Mouse (Mus musculus): ENCODE data around the gene Wtip. TPM values are rescaled to one million over a fixed set of nuclear protein-coding genes. Genes with fewer than 3 reads are reported as not detected.
"Not testable (repeated sequence)": the region's sequence is repeated elsewhere in the genome, so short reads cannot be mapped to it uniquely, and the experiment has no call there.

Gene Wtip
- polyA plus RNA-seq, 1 experiment from 2014 or later = 3.8 TPM

DNA sequence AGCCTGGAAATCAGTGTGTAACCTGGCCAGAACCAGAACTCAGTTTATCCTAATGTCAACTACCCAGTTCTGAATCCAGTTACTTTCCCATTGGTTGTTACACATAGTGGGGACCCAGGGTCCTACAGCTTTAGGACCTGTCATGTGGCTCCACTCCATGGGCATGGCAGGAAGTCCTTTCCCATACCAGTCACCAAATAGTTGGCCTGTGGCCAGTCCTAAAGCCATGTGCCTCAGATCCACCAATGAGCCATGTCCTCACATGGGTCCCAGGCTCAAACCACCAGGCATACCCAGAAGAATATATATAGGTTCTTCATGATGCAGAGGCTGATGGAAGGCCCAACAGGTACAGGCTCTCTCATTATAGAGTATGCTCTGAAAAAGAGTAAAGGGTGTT, 31.8 kb downstream of the Wtip start:
- no peak overlapping the region for H3K4me3 ChIP-seq (replicated peaks)
- H3K27me3 ChIP-seq = no peaks in the 10 kb centered on the region
- no peak overlapping the region for H3K4me2 ChIP-seq
- no peak overlapping the region for H3K27ac ChIP-seq
- no peaks in the 10 kb centered on the region for H3K36me3 ChIP-seq (replicated peaks)
- no peak for ATAC-seq (ENCODE audit: low FRiP score)
- 0 out of 2 replicates have a peak, but pooled peaks cover 2% of the 10 kb centered on the region for H3K9me3 ChIP-seq
- H3K4me1 ChIP-seq = no peaks in the 10 kb centered on the region
- no peak overlapping the region for H3K9ac ChIP-seq

DNA sequence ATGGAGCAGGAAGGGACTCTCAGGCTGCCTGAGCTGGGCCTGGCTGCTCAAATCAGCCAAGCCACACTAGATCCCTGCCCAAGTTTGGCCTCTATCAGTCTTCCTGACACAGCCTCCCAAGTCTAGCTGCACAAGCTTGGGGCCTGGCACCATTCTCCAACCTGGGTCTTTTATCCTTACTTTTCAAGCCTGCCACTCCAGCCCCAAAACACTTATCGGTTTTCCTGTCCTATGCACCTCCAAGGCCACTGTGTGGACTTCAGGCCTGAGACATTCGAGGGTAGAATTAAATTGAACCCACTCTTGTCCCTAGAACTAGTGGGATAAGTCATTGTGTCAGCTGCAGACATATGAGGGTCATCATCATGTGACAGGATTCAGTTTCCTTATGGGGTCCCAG, 33.1 kb downstream of the Wtip start:
- Histone ChIP-seq H3K27me3 (no peaks in the 10 kb centered on the region), H3K4me3 (replicated peaks) (no peak overlapping the region)

DNA sequence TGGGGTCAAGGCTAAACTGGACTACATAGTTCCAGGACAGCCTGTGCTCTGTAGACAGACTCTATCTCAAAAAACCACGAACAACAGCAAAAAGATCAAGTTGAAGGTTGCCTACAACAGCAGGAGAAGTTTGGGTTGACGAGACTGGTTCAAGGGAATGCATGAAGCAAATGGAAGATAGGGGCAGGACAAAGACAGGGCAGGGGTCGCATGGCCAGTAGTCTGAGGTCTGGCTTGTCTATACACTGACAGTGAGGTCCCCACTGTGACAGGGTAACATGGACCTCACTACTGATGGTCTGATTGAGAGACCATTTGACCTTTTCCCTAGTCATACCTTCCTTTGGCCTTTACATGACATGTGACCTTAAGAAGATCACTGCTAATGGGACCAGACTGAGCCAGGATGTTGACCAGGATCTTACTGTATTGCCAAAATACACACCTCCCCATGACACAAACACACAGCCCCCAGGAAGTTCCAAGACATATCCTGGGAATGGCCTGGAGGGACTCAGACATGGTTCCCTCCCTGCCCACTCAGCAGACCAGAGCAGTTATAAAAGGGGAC, 38.1 kb downstream of the Wtip start, which contains the start of gene Scgb1b30:
TSS of gene Scgb1b30 (plus strand) at position 521 of the 571 bp plus-strand sequence.
- no peaks in the 10 kb centered on the region for H3K4me1 ChIP-seq
- WGBS = 70% methylated on average over 3 of the region's 3 CpGs
- no peak within 1 kb of the TSS for H3K4me2 ChIP-seq
- no peaks in the 10 kb centered on the region for H3K36me3 ChIP-seq (replicated peaks)
- H3K9me3 ChIP-seq = peaks cover 7% of the 10 kb centered on the region; the same call in 1 of the 2 replicates
- no peak for ATAC-seq (ENCODE audit: low FRiP score)
- H3K27me3 ChIP-seq = no peaks in the 10 kb centered on the region
- H3K27ac ChIP-seq = no peak within 1 kb of the TSS
- H3K9ac ChIP-seq = no peak within 1 kb of the TSS
- no peak within 1 kb of the TSS for H3K4me3 ChIP-seq (replicated peaks)

More for the DNA sequence above, 33.1 kb downstream of the Wtip start:
- Histone ChIP-seq H3K36me3 (replicated peaks) (no peaks in the 10 kb centered on the region), H3K4me2 (no peak overlapping the region), H3K9me3 (0 out of 2 replicates have a peak, but pooled peaks cover 2% of the 10 kb centered on the region), H3K27ac (no peak overlapping the region), H3K4me1 (no peaks in the 10 kb centered on the region), H3K9ac (no peak overlapping the region)
- 79% methylated on average over 2 of the region's 2 CpGs for WGBS
- ATAC-seq (ENCODE audit: low FRiP score) = no peak

DNA sequence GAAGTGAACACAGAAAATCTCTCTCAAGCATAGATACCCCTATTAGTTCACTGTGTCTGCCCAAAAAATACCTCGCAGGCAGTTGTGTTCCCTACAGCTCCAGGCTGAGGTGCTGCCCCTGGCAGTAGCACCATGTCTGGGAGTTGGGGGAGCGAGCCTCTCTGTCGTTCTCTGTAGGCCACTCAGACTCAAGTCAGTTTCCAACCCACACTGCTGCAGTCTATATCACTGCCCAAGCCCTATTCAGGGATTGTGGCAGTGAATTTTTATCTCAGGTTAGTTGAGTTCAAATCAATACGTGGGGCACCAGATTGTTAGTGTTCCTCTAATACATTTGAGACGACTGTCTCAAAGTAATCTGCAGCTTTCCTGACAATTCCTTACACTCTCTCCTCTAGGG, 64.9 kb downstream of the Wtip start:
- 78% methylated on average over 5 of the region's 5 CpGs for WGBS
- not testable (repeated sequence) for H3K9ac ChIP-seq; H3K27ac ChIP-seq; H3K4me3 ChIP-seq (replicated peaks); ATAC-seq (ENCODE audit: low FRiP score); H3K4me2 ChIP-seq; H3K4me1 ChIP-seq; H3K9me3 ChIP-seq; H3K27me3 ChIP-seq; H3K36me3 ChIP-seq (replicated peaks)

Other genes starting within 250 kb of the Wtip start
- gene Scgb2b26, start 188.2 kb downstream of the Wtip start, polyA plus RNA-seq (2016; fragmentation: Nextera tagmentation; extraction: Ambion mirVana) = not detected in 2 replicates
- gene Scgb2b27, start 119.3 kb downstream of the Wtip start, polyA plus RNA-seq (2016; fragmentation: Nextera tagmentation; extraction: Ambion mirVana) = not detected in 2 replicates
- gene Scgb1b27, start 111.8 kb downstream of the Wtip start, polyA plus RNA-seq (2016; fragmentation: Nextera tagmentation; extraction: Ambion mirVana) = not detected in 2 replicates
- not detected in 2 replicates for gene Scgb1b30, start 37.8 kb downstream of the Wtip start, polyA plus RNA-seq (2016; fragmentation: Nextera tagmentation; extraction: Ambion mirVana)
- gene Uba2, start 36.3 kb upstream of the Wtip start, polyA plus RNA-seq (2016; fragmentation: Nextera tagmentation; extraction: Ambion mirVana) = 251 and 253 TPM in 2 replicates
- gene Pdcd2l, start 63.4 kb upstream of the Wtip start, polyA plus RNA-seq (2016; fragmentation: Nextera tagmentation; extraction: Ambion mirVana) = 64.1 and 67.5 TPM in 2 replicates
- 260 and 266 TPM in 2 replicates for gene Gpi1, start 97.1 kb upstream of the Wtip start, polyA plus RNA-seq (2016; fragmentation: Nextera tagmentation; extraction: Ambion mirVana)
- gene Gm6096, start 117.8 kb upstream of the Wtip start, polyA plus RNA-seq (2016; fragmentation: Nextera tagmentation; extraction: Ambion mirVana) = not detected in 2 replicates
- 33.4 and 33.5 TPM in 2 replicates for gene 4931406P16Rik, start 180.3 kb upstream of the Wtip start, polyA plus RNA-seq (2016; fragmentation: Nextera tagmentation; extraction: Ambion mirVana)